Mouse (Mus musculus) hindbrain, embryonic 12.5 days (tissue): ENCODE results near the gene Dbh. TPM values are rescaled to one million over a fixed set of nuclear protein-coding genes. Genes with fewer than 3 reads are reported as not detected.

Experiments used
- ATAC-seq: fragments of 200-750 bp; cut with Nextera tagmentation; 2 replicates; pipeline ENCODE4 v1.8.0; 2017; ENCODE audit warnings: moderate TSS enrichment; ENCODE audit not compliant: low FRiP score
- H3K27ac ChIP-seq: fragments of 300-500 bp; sonication (generic); 2 replicates; pipeline ENCODE4 v1.5.1; 2016; ENCODE audit warnings: mild to moderate bottlenecking
- H3K27me3 ChIP-seq: fragments of 300-500 bp; sonication (generic); 2 replicates; pipeline ENCODE4 v1.6.1; 2016; ENCODE audit warnings: mild to moderate bottlenecking
- H3K36me3 ChIP-seq: fragments of 300-500 bp; sonication (generic); 2 replicates; pipeline ENCODE4 v1.6.1; 2016; ENCODE audit warnings: mild to moderate bottlenecking
- H3K4me1 ChIP-seq: fragments of 300-500 bp; sonication (generic); 2 replicates; pipeline ENCODE4 v1.6.1; 2016
- H3K4me2 ChIP-seq: fragments of 300-500 bp; sonication (generic); replicated peaks from 2 replicates; pipeline ENCODE4 v1.6.1; 2016; ENCODE audit warnings: mild to moderate bottlenecking
- H3K4me3 ChIP-seq: fragments of 300-500 bp; sonication (generic); 2 replicates; pipeline ENCODE4 v1.5.1; 2016; ENCODE audit warnings: mild to moderate bottlenecking
- H3K9ac ChIP-seq: fragments of 300-500 bp; sonication (generic); 2 replicates; pipeline ENCODE4 v1.6.1; 2016; ENCODE audit warnings: mild to moderate bottlenecking, moderate library complexity
- H3K9me3 ChIP-seq: fragments of 300-500 bp; sonication (generic); replicated peaks from 2 replicates; pipeline ENCODE4 v1.6.1; 2016; ENCODE audit warnings: mild to moderate bottlenecking
- WGBS: fragments of 180-500 bp; shearing (Covaris S2); methylation state at CpG from one replicate; pipeline ENCODE4 v1.1.7; 2016; 5-methylcytosine and 5-hydroxymethylcytosine counted together
- polyA plus RNA-seq: library from polyadenylated mRNA; unstranded; fragments of >200 nt; fragmentation: Nextera tagmentation; extraction: Ambion mirVana; gene quantifications from 2 replicates; pipeline ENCODE4 v1.2.1, GENCODE M21; 2016

Dbh gene
- polyA plus RNA-seq, 1 experiment from 2014 or later, result 1.7 TPM

DNA sequence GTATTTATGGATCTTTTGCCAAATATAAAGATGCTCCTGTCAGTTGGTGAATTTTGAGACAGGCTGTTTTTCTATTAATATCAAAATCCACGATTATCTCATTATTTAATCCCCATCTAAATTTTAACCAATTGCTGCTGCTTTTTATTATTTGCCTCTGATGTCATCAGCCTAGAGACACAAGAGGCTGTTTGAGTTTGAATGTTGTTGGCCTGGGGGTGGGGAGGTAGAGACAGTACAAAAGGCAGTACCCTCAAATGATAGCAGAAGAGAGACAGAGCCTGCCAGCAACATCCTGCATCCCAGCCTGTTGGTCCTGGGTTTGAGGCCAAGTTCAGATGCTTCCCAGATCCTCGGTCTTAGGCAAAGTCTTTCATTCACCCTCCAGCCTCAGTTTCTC lies 9.2 kb downstream of the Dbh start:
- Histone ChIP-seq H3K27ac (no peak overlapping the region), H3K9me3 (no peaks in the 10 kb centered on the region), H3K4me2 (no peak overlapping the region), H3K4me1 (0 out of 2 replicates have a peak, but pooled peaks cover 3% of the 10 kb centered on the region), H3K4me3 (no peak overlapping the region), H3K9ac (no peak overlapping the region), H3K36me3 (no peaks in the 10 kb centered on the region), H3K27me3 (no peaks in the 10 kb centered on the region)
- no peak for ATAC-seq
- WGBS, result 85% methylated on average over 2 of the region's 2 CpGs

DNA sequence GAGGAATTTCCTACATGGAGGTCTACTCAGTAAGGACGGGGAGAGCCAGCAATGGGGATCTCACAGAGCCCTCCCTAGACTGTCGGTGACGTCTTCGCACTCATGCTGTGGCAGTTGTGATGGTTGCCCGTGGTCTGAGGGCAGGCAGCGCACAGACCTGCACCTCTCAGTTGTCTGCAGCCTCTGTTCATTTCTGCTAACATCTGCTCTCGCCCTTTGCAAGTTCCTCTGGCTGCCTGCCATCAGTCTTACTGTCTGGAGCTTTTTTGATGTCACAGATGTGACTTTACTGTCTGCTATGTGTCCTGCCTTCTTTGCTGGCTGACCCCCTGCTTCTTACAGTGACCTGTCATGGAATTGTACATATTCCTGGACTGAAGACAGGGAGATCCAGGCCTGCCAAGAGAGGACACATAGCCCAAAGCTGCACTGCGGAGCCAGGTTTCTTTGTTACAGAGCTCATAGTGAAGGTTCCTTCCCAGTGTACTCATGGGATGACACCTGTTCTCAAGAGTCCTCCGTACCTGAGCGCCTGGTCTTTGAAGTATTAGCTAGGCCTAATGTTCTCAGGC lies 10.7 kb downstream of the Dbh start:
- no peak overlapping the region for H3K4me3 ChIP-seq
- H3K9me3 ChIP-seq, result no peaks in the 10 kb centered on the region
- H3K4me2 ChIP-seq, result no peak overlapping the region
- H3K36me3 ChIP-seq, result no peaks in the 10 kb centered on the region
- WGBS, result 77% methylated on average over 10 of the region's 10 CpGs
- ATAC-seq, result no peak
- H3K4me1 ChIP-seq, result 0 out of 2 replicates have a peak, but pooled peaks cover 3% of the 10 kb centered on the region
- no peaks in the 10 kb centered on the region for H3K27me3 ChIP-seq
- no peak overlapping the region for H3K9ac ChIP-seq
- no peak overlapping the region for H3K27ac ChIP-seq

DNA sequence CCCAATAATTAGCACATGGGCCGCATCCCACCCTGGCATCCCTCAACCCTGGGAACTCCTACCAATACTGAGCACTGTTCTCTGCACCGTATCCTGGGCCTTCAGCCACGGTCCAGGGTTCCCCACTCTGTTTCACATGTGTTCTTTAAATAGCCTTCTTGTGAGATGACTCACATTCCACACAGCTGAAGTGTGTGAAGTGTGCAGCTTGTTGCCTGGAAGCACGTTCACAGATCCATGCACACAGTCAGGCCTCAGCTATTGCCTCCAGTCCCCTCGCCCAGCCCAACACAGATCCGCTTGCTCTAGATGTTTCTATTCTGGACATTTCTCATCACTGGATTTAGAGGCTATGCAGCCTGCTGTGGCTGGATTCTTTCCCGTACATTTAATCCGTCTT lies 14.1 kb downstream of the Dbh start:
- H3K4me1 ChIP-seq, result peaks cover 11% of the 10 kb centered on the region; the same call in 1 of the 2 replicates
- H3K27me3 ChIP-seq, result no peaks in the 10 kb centered on the region
- no peak overlapping the region for H3K4me3 ChIP-seq
- no peak overlapping the region for H3K27ac ChIP-seq
- no peak overlapping the region for H3K9ac ChIP-seq
- WGBS, result 87% methylated on average over 8 of the region's 8 CpGs
- no peaks in the 10 kb centered on the region for H3K36me3 ChIP-seq
- H3K9me3 ChIP-seq, result no peaks in the 10 kb centered on the region
- no peak overlapping the region for H3K4me2 ChIP-seq
- no peak for ATAC-seq

DNA sequence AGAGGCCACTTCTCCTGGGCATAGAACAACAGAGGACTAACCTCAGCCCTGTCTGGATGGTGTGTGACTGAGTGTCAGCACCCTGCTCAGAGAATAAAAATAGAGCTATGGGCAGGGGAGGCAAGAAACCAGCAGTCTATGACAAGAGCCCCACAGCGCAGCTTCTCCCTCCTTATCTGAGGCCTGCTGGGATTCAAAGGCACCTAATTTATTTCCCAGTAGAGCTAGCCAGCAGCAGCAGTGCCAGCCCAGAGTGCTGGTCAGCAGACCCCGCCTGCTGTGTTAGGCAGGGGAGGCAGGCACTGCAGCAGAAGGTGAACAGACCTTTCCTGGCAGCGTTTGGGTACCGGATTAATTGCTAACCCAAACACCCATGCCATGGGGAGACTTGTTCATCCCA lies 16.9 kb downstream of the Dbh start:
- WGBS, result 66% methylated on average over 4 of the region's 4 CpGs
- peaks cover 8% of the 10 kb centered on the region; the same call in 1 of the 2 replicates for H3K4me1 ChIP-seq
- no peak overlapping the region for H3K27ac ChIP-seq
- no peaks in the 10 kb centered on the region for H3K9me3 ChIP-seq
- H3K36me3 ChIP-seq, result no peaks in the 10 kb centered on the region
- no peak for ATAC-seq
- no peak overlapping the region for H3K9ac ChIP-seq
- no peak overlapping the region for H3K4me2 ChIP-seq
- no peak overlapping the region for H3K4me3 ChIP-seq
- no peaks in the 10 kb centered on the region for H3K27me3 ChIP-seq

DNA sequence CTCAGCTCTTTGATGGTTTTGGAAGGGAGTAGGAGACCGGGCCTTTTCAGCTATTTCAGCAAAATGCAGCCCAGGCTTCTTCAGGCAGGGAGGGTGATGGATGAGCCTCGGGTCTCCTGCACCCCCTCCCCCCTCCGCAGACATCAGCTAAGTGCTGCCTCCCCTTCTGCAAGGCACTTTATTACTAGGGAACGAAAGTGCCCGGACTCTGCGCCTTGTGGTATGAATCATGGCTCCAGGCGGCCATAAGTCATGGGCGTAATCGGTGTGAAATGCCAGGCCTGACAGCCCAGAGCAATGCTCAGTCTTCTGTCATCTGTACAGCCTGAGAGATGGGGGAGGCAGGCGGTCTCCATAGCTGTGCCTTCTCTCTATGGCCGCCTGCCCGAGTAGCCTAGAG lies 18.7 kb downstream of the Dbh start:
- Histone ChIP-seq H3K4me1 (peaks cover 8% of the 10 kb centered on the region; the same call in 1 of the 2 replicates), H3K4me2 (no peak overlapping the region), H3K9me3 (no peaks in the 10 kb centered on the region), H3K27ac (peak overlapping the region; percentile 35), H3K36me3 (no peaks in the 10 kb centered on the region), H3K27me3 (no peaks in the 10 kb centered on the region), H3K9ac (no peak overlapping the region), H3K4me3 (no peak overlapping the region)
- WGBS, result 60% methylated on average over 12 of the region's 12 CpGs
- peak; percentile 64; the same call in 1 of the 2 replicates for ATAC-seq

DNA sequence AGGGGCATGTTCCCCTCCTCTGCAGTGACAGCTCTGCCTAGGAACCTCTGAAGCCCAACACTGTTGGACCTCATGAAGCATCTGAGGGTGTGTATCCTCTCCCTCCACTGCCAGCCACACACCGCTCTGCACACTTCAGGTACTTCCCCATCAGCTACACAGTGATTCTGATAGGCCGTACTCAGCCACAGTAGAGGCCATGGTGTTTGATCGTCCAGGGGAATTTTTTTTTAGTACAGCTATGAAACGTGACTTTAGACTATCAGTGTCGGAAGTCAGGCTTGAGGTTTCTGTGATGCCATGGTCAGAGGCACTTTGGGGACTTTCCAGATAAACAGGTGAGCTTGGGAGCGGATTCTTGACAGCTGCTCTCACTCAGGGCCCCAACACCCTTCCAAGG lies 22.5 kb downstream of the Dbh start:
- Histone ChIP-seq H3K9me3 (no peaks in the 10 kb centered on the region), H3K27ac (no peak overlapping the region), H3K4me3 (no peak overlapping the region), H3K9ac (no peak overlapping the region), H3K4me1 (peaks cover 8% of the 10 kb centered on the region; the same call in 1 of the 2 replicates), H3K36me3 (no peaks in the 10 kb centered on the region), H3K4me2 (no peak overlapping the region), H3K27me3 (no peaks in the 10 kb centered on the region)
- WGBS, result 87% methylated on average over 6 of the region's 6 CpGs
- no peak for ATAC-seq

DNA sequence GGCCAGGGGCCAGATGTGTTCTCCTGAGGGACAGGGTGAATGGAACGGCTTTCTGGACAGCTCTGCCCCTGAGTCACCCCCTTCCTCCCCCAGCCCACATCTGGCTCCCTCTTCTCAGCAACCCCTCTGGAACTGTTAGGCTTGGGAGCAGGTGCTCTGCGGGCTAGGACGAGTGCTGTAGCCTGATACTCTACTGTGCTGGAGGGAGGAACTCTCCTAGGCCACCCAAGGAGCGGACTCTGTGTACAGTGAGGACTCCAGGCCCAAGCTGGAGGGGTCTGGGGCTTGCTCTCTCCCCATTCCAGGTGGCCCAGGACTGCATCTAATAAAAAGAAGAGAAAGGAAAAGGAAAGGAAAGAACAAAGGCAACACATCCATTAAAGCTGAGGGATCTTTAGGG lies 25.0 kb downstream of the Dbh start:
- Histone ChIP-seq H3K4me3 (no peak overlapping the region), H3K4me2 (no peak overlapping the region), H3K9ac (no peak overlapping the region), H3K4me1 (no peaks in the 10 kb centered on the region), H3K9me3 (no peaks in the 10 kb centered on the region), H3K36me3 (no peaks in the 10 kb centered on the region), H3K27me3 (no peaks in the 10 kb centered on the region), H3K27ac (no peak overlapping the region)
- 51% methylated on average over 4 of the region's 4 CpGs for WGBS
- ATAC-seq, result no peak

DNA sequence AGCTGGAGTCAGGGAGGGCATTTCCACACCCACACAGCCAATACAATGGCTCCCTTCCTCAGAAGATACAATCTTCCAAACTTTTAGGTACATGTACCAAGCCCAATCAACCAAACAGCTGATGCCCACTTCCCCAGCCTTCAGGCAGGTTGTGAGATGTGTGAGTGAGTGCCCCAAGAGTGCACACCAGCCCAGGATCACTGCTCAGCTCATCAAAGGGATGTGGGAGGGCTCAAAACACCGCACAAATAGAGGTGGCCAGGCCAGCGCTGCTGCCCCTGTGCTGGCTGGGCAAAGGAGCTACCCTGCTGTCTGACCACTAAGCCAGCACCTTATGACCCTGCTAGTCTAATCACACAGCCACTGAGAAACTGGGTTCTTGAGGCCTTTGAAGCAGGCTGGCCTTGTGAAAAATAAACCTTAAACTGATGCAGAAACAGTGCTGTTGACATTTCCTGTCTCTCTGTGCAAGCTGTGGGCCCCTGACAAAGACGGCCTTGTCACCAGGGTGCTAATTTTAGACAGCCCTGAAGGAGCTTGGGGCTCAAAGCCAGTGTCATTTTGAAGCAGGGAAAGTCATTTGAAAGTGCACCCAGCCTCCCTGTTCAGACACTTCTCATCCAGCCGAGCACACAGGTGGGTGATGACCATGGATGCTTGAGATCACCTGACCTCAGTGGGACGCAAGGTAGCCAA lies 33.7 kb downstream of the Dbh start:
- H3K9me3 ChIP-seq, result no peaks in the 10 kb centered on the region
- no peak overlapping the region for H3K9ac ChIP-seq
- peaks cover 6% of the 10 kb centered on the region; the same call in 1 of the 2 replicates for H3K4me1 ChIP-seq
- no peaks in the 10 kb centered on the region for H3K27me3 ChIP-seq
- H3K36me3 ChIP-seq, result no peaks in the 10 kb centered on the region
- no peak for ATAC-seq
- H3K4me3 ChIP-seq, result no peak overlapping the region
- no peak overlapping the region for H3K4me2 ChIP-seq
- H3K27ac ChIP-seq, result no peak overlapping the region
- WGBS, result 64% methylated on average over 5 of the region's 5 CpGs

DNA sequence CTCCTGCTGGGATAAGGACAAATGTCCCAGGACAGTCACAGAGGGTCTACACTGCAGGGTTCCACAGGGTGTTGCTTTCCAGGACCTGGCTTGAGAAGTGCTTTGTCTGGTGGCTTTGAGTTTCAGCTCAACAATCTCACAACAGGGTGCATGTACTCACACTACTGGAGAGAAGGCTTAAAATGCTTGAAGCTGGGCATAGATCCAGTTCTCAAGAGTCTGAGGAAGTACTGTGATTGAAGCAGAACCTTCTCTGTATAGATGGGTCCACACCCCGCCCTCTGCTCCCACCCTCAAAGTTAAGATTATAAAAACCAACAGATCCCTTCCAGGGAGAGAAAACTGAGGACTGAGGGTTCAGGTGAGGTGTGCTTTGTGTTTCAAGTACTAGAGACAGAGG lies 35.6 kb downstream of the Dbh start:
- no peak overlapping the region for H3K9ac ChIP-seq
- no peak overlapping the region for H3K27ac ChIP-seq
- H3K36me3 ChIP-seq, result no peaks in the 10 kb centered on the region
- ATAC-seq, result no peak
- H3K27me3 ChIP-seq, result no peaks in the 10 kb centered on the region
- no peak overlapping the region for H3K4me2 ChIP-seq
- H3K4me1 ChIP-seq, result peaks cover 6% of the 10 kb centered on the region; the same call in 1 of the 2 replicates
- no peaks in the 10 kb centered on the region for H3K9me3 ChIP-seq
- 82% methylated on average over 1 of the region's 1 CpGs for WGBS
- no peak overlapping the region for H3K4me3 ChIP-seq

DNA sequence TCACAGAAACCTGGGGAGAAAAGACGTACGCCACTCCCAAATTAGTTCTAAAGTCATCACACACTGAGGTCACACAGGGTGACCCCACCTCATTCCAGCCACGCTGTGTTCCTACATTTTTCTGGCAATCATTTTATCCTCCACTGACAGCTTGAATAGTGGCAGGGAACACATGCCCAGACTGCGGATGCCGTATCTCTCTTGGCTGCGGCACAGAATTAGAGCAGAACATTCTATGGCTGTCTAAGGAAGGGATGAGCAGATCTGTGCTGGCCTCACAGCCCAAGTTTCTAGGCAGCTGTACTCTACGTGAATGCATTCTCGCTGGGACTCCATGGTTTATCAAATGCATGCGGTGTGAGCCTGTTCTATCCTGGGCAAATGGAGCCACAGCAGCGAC lies 40.6 kb downstream of the Dbh start:
- no peaks in the 10 kb centered on the region for H3K9me3 ChIP-seq
- H3K4me1 ChIP-seq, result peaks cover 9% of the 10 kb centered on the region; the same call in 1 of the 2 replicates
- no peak overlapping the region for H3K4me2 ChIP-seq
- no peak overlapping the region for H3K4me3 ChIP-seq
- no peak for ATAC-seq
- WGBS, result 73% methylated on average over 10 of the region's 10 CpGs
- H3K36me3 ChIP-seq, result no peaks in the 10 kb centered on the region
- no peaks in the 10 kb centered on the region for H3K27me3 ChIP-seq
- H3K9ac ChIP-seq, result no peak overlapping the region
- no peak overlapping the region for H3K27ac ChIP-seq

DNA sequence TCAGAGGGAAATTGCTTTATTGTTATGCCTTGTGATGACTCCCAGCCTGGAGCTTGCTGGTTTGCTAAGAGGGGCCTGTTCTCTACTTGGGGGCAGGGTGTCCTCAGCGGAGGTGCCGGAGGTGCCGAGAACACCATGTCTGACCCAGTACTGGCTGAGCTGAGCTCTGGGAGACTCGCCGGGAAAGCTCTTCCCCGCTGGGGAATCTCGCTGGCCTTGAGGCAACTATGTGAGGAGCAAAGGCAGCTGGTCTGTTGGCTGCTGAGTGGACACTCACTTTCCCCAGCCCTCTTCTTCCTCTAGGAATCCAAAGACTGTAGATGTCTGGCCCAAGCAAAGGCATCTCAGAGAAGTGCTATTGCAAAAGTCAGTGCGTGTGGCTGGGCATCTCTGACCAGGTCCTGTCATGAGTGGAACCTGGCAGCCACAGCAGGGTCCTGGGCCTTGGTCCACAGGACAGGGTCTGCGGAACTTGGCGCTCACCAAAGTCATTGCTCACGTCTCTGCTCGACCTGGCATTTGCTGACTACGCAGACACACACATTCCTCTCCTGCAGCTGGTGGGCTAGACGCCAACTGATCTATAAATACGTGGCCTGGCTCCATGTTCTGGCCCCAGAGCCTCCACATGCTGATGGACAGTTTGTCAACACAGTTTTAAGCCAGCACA lies 41.2 kb downstream of the Dbh start:
- Histone ChIP-seq H3K36me3 (no peaks in the 10 kb centered on the region), H3K9me3 (no peaks in the 10 kb centered on the region), H3K9ac (no peak overlapping the region), H3K4me2 (no peak overlapping the region), H3K4me3 (no peak overlapping the region), H3K27ac (no peak overlapping the region), H3K4me1 (peaks cover 10% of the 10 kb centered on the region; the same call in 1 of the 2 replicates), H3K27me3 (no peaks in the 10 kb centered on the region)
- ATAC-seq, result no peak
- 85% methylated on average over 15 of the region's 15 CpGs for WGBS

DNA sequence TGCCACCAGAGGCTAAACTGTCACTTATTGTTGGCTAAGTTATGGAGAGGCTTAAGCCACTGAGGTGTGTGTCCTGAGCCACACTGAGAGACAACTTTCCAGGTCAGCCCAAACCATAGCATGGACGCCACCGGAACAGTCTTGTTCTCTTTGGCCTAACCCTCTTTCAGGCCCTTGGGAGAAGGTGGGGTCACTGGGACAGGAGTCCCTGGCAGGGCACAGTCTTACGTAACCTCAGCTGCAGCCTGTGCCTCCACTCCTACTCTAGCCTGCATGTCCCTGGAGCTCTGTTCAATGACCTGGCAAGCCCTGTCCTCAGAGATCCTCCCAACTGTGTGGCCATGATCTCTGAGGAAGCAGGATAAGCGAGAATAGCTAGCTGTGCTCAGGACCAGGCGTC lies 42.1 kb downstream of the Dbh start:
- Histone ChIP-seq H3K4me3 (no peak overlapping the region), H3K4me2 (no peak overlapping the region), H3K27ac (no peak overlapping the region), H3K27me3 (no peaks in the 10 kb centered on the region), H3K9me3 (no peaks in the 10 kb centered on the region), H3K9ac (no peak overlapping the region), H3K4me1 (peaks cover 10% of the 10 kb centered on the region; the same call in 1 of the 2 replicates), H3K36me3 (no peaks in the 10 kb centered on the region)
- WGBS, result 89% methylated on average over 5 of the region's 5 CpGs
- ATAC-seq, result no peak
